Mouse (Mus musculus) B cell, adult 2 months (primary cell): ENCODE results near the gene Bbs2.
"Not testable (repeated sequence)": the region's sequence is repeated elsewhere in the genome, so short reads cannot be mapped to it uniquely, and the experiment has no call there.

ENCODE experiments used
- DNase-seq, 2 experiments: peaks; one replicate each; pipeline ENCODE4 v3.0.0; 2022

Gene Bbs2

DNA sequence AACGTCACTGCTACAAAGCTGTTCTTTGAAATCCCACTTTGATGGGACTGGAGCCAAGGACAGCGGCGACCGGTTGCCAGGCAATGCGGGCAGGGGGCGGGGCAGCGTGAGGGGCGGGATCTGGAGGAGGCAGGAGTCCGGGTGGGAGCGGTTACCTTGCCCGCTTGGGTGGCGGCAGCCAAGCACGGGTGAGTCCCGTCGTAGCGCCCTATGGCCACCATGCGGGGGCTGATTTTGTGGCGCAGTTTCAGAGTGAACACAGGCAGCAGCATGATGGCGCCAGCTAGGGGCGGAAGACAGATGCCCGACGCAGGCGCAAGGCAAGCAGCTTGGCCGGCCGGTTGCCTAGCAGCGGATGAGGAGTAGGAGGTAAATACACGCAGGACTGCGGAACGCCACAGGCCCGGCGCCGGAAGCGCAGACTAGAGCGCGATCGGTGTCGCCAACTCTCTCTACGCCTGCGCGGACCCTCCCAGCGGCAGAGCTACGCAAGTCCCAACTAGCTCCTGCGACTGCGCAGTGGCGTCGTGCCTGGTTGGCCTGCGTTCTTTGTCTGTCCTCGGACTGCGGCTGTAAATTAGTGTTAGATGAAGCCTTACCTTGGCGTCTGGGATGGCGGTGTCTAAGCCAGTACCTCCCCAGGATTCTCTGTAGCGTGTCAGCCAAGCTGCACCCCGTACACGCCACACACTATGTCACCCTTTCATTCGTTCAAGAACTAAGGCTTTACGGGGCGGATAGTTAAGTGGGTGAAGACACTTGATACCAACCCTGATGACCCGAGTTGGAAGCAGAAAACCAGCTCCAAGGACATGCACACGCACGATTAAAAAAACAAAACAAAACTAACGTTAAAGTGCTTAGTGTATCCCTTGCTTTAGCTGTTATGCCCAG is at the start of gene Bbs2:
Bbs2 (minus strand) TSS at position 848 of the 894 bp plus-strand sequence.
- peak; percentile 98 for DNase-seq

DNA sequence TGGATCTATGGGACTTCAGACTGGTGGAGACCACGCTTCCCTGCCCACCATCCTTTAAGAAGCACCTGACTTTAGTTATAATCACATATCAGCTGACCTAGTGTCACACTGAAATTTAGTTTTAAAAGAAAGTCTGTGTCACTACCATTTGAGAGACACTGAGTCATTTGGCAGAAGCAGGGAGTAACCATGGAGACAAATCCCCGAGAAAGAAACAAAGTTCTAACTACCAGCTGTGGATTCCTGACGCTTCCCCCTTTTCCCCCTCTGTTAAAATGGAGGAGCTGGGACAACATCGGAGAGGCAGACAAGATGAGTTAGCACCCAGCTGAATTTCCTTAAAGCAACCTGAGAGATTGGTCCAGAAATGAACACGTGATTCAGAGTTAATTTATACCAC is 49.5 kb upstream of the Bbs2 start:
- DNase-seq: no peak

DNA sequence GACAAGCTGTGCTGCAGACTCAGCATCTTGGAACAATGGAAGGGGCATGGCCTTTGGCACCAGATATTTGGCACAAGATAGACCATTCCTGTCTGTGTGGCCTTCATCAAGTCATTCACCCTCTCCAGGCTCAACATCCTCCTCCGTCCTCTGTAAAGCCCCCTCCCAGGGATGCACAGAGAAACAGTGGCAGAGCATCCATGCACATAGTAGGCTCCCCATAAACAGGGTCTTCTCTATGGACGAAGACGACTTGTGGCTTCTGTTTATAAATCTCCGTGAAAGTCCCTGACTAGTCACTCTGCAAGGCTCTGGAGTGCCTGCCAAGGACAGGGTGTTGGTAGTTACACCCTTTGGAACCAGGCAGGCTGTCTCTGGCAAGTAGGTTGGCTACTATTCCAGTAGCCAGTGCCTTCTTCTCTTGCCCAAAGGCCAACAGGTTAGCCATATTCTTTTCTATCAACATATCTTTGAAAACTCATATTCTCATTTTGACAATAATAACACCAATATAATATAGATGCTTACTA is 41.6 kb upstream of the Bbs2 start:
- DNase-seq: no peak

DNA sequence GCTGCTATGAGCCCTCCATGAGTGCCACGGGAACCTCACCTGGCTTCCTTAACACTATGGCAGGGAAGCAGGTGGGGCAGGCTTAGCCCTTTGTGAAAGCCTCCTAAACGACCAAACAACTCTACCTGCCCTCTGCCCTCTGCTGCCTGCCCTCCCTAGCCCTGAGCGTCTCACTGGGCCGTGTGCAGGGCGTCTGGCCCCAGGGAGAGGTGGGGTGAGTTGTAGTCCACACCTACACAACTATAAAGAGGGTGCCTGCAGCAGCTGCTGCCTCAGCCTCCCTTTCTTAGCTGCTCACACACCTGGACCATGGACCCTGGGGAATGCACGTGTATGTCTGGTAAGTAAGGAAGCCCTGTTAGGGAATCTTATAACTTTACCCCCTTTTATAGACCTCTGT is 38.2 kb upstream of the Bbs2 start, which contains the start of gene Mt4:
Mt4 (plus strand) TSS at position 265 of the 400 bp plus-strand sequence.
- DNase-seq: no peak

DNA sequence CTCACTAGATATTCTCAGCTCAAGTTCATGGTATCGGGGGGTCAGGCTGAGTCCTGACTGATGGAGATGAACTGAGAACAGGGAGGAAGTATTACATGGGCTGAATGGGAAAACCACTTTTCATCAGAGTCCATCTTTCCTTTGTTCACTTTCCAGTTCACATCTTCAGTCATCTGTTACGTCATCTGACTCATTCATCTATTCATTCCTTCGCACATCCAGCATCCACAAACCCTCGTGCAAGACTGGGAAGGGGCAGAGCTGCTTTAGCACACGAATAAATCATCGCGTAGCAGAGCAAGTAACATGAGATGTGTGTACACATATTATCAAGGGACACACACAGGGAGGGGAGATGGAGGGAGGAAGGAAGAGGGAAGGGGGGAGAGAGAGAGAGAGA is 37.5 kb upstream of the Bbs2 start:
- no peak for DNase-seq

DNA sequence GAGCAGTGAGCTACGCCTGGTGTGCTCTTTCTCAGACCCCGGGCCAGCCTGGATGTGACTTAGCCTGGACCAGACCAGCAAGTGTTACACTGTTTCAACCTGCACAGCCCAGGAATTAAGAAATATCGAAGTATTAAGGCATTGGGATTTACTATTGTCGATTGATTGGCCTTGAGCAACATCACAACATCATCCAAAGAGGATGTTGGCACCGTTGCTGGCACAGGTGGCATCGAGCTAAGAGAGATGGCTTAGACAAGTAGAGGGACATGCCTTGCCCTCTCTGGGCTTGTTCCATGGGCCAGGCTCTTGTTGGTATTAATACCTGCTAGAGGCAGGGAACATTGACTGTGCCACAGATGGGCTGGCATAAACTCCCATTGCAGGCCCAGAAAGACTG is 36.8 kb upstream of the Bbs2 start:
- no peak for DNase-seq

DNA sequence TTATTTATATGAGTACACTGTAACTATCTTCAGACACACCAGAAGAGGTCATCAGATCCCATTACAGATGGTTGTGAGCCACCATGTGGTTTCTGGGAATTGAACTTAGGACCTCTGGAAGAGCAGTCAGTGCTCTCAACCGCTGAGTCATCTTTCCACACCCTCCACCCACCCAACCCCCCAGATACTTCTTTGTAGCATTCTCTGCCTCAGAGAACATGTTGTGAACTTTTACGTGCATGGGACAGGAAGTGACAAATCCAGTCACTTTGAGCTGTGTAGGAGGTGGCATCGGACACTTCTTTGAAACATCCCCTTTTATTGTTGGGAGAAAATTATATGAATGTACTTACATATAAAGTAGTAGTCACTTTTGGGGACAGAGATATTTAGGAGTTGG is 35.9 kb upstream of the Bbs2 start:
- DNase-seq: not testable (repeated sequence)

DNA sequence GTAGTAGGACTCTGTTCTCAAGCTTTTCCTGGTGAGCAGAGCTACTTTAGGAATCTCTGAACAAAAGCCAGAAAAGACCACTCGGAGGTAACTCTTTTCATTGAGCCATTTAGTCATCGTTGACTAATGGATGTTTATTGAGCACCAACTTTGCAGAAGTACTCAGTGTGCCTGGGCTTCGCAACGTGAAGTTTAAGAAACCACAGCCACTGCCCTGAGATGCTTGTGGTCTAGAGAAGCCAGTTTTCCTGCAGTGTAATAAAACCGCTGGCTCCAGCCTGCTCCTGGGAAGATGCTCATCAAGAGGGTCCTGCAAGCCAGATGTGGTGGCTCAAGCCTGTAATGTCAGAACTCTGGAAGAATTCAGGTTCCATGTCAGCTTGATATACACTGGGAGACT is 33.4 kb upstream of the Bbs2 start:
- DNase-seq: no peak

DNA sequence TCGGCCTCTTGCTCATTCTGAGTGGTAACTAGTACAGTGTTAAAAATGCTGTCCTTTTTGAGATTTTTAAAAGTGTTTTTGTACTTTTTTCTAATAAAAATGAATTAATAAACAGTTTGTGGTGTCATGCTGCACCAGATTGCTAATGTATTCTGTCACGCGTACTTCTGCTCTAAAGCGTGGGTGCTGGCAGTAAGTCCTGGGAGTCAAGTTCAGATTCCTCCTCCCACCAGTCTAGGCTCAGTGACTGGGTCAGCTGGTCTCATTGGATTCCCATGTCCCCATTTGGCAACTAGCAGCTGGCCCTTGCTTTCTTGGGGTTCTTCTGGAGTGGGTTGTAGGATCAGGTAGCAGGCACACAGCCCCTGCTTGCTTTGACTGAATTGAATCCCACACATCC is 31.4 kb upstream of the Bbs2 start:
- no peak for DNase-seq

DNA sequence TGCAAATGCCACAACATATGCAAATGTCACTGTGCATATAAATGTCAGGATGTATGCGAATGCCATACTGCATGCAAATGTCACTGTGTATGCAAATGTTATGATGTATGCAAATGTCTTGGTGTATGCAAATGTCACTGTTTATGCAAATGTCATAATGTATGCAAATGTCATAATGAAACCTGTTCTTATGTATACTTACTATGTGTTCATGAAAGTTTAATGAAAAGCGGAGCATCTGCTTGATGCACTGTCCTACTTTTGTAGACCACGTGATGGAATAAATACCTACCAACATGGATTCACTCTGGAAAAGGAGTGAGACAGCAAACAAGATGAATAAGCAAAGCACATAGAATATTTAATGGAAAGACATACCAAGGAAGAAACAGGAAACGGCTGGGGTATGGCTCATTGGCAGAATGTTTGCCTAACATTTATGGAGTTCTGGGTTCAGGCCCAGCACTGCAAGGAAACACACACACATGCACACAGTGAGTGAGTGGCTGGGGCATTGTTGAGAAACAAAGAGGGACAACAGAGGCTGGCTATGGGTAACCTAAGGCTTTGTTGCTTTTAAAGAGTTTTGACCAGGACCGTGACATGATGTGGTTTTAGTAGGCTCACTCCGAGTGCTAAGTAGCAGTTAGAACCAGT is 30.5 kb upstream of the Bbs2 start:
- no peak for DNase-seq

DNA sequence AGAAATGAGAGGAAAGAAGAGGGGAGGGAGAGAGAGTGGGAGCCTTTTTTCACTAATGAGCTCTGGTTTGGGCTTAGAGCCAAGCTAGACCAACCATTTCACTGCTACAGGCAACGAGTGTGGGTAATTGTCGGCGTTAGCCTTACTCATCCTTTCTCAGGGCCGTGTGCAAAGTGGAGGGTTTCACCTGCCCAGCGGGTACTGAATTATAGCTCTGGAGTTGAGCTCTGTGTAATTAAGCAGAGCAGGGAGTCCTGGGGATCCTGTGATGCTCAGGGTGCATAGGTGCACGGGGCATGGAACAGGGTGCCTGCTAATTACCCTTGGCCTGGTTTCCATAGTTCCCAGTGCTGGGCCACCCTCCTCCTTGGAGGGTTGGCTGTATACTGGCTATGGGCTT is 29.0 kb upstream of the Bbs2 start:
- no peak for DNase-seq

DNA sequence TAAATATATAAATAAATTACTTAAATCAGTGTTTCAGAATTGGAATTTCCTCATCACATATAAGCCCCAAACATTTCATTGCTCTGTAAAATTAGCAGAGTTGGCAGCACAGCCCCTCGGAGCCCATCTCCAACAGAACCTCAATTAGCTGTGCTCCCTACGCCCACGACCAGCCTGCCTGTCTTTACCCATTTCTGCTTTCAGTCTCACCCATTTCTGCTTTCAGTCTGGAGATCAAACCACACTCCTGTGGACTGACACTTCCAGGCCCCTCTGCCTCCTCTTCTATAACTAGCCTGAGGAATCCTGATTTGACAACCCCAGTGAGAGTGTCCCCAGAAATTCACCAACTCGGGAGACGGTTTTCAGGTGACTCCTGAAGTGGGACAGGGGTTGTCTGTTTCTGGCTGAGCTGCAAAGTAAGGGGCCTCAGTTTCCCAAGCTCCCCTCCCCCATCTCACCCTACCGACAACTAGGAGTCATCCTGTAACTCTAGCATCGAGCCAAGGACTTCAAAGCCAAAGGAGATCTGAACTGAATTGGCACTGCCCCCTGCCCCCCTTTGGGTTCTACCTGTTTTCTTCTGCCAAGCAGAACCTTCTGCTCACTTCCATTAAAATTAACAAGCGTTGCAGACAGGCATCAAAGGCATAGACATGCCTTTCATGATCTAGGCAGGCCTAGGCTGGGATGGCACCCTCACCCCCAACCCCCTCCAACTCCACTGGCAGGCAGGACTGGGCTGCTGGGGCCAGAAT is 24.2 kb upstream of the Bbs2 start:
- DNase-seq: no peak

DNA sequence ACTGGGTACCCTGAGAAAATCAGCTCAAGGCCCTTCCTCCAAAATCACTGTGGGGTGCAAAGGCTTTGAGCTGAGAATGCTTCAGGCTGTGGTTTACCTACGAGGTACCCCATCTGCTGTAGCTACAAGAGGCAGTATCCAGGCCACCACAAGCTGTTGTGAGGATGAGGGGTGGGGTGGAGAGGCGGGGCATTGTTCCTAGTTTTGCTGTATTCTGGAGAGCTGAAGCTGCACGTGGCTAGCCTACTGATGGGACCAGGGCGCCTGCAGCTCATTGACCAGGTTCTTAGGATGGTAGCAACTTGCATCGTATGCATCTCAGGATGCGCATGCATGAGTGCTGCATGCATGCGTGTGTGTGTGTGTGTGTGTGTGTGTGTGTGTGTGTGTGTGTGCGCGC is 22.9 kb upstream of the Bbs2 start:
- DNase-seq: no peak

DNA sequence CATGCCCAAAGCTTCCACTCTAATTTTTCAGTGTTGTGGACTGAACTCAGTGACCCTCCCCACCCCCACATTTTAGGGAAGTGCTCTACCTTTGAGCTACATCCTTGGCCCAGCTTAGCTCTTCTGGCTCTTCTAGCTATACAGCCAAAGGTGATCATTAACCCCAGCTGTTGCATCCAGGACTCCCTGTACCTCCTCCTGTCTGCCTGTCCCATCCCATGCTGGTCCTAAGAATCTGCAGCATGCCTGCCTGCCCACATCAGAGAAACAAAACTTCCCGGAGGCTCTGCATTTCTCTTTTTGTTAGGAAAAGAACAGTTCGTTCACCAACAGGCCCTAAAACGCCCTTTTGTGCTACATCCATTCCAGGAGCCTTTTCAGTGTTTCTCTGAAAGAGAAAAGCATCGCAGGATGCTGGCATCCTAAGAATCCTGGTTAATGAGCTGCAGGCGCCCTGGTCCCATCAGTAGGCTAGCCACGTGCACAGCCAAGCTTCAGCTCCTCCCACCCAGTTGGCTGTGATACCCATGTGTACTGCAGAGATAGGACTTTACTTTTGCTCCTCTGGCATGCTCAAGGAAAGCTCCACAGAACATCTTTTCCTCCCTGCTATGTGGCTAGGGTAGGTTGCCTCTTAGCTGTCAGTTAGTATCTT is 20.2 kb upstream of the Bbs2 start:
- DNase-seq: no peak

DNA sequence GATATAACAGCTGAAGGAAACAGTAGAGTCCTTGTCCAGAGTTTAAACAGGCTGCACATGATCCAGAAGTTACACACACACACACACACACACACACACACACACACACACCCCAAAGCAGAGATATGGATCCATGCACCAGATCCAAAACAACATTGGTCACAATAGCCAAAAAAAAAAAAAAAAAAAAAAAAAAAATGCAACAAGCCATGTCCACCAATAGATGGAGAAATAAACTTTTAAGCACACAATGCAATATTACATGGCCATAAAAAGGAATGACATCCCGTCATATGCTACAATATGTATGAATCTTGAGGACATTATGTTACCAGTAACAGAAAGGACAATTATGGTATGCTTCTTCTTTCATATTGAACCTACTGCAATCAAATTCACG is 15.2 kb upstream of the Bbs2 start:
- no peak for DNase-seq

DNA sequence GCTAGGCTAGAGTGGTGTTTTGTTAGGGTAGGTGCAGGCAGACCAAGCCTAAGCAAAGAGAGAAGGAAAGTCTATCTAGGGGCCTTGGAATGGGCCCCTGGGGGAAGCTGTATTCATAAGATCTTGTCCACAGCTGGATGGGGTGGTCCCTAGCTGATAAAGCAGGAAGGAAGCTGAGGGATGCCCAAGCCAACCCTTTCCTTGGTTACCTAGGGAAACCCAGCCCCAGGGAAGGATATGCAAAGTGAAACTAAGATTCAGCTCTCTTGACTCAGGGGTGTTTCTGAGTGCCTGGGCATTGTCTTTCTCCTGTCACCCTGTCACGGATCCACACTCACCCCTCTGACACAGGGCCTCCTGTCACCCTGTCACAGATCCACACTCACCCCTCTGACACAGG is 14.7 kb upstream of the Bbs2 start:
- DNase-seq: no peak

DNA sequence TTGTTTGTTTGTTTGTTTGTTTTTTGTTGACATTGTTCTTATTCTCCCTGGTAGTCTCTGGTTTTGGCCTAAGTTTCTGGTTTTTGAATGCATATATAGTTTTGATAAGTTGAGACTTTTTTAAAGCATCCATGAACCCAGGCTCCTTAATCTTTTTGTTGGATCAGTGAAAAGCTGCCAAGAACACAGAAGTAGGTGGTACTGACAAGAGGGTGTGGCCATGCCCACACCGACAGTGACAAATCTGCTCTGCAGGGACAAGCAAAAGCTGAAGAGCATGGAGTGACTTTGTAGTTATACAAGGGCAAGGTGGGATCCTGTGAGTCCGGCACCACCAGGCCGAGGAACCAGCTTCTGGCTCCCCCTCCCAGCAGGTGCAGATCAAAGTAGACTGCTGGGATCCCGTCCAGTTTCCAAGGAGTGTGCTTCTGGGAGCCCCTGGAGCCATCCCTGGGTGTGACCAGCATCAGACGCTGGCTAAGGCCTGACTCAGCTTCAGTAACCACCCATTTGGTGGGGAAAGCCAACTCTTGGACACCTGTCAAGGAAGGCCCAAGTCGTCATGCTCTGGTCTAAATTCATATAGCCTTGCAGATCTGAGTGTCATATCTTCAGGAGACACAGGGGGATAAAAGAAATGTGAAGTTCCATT is 11.9 kb upstream of the Bbs2 start:
- DNase-seq: no peak

DNA sequence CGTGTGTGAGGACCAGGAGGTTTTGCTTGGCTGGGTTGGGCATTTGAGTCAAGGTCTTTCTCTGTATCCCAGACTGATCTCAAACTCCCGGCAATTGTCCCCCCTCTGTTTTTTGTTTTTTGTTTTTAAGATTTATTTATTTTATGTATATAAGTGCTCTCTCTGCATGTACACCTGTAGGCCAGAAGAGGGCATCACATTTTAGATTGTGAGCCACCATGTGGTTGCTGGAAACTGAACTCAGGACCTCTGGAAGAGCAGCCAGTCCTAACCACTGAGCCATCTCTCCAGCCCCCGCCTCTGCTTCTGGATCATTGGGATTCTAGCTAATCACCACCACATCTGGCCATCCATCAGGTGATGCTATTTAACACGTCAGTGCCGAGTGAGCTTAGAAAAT is 11.1 kb upstream of the Bbs2 start:
- no peak for DNase-seq

DNA sequence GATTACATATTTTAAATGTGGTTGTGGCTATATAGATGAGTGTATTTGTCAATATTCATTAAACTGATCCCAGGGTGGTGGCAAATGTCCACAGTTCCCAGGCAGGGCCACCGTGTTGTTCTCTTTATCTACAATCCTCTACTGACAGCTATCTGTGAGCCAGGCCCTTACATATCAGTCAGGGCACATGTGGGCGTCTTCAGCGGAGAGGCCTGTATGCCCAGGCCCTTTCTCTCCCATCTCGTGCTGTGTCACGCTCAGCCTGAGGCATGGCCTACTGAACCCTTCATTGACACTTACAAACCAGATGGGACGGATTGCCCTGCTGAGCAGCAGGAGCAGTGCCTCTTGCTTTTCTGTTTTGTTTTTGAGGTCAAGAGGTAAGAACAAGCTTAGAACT is 10.7 kb upstream of the Bbs2 start:
- DNase-seq: no peak

DNA sequence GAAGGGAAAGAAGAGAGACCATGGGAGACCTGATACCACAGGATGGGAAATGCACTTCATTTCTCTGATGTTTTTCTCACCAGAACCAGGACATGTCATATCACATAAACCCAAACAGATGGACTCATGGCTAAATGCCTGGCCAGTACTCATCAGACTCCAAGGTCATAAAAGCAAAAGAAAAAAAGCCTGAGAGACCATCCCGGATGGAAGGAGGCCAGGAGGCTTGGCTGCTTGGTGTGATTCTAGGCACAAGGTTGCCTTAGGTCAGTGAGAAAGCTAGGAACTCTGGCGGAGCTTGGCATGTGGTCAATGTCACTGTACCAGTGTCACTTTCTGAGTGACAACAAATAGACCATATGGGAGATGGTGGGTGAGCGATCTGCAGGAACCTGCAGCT is 9.1 kb upstream of the Bbs2 start:
- DNase-seq: no peak

DNA sequence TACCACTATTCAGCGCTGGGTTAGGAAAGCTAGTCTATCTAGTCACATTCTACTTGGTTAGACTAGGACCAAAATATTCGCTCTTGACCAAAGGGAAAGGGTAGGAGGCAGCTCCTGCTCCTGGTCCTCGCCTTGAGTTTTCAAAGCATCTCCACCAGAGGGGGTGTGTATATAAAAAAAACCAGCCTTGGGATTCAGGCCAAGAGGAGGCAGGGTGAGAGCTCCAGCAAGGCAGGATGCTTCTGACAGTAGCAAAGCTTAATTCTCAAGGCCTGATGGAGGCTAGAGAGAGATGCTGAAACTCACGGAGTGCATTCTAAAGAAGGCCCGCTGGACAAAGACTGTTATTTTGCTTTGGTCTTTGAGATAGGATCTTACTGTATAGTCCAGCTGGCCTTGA is 5.4 kb upstream of the Bbs2 start:
- no peak for DNase-seq

DNA sequence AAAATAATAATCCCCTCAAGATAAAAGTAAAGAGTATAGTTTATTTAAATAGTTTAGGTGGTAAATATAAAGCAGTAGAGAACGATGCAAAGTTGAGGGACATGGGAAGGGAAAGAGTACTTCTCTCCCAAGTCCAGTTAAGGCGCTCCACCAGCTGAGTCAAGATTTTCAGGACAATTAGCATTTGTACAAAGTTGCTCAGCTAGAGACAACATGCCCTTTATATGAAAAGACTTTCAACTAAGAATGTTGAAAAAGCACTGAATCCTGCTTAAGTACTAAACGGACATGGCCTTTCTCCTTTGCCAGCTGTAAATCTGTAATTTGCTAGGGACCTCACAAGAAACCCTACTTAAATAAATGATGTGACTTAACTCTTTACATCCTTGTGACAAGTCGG is 268 bp upstream of the Bbs2 start:
- DNase-seq: no peak
